Comparison of ENCODE assay signal across 8 mouse cellular contexts in genomic region chr15:77256782-77257181, GRCm38 (mm10). TPM values are rescaled to one million over a fixed set of nuclear protein-coding genes. Genes with fewer than 3 reads are reported as not detected.
DNase-seq lines count a peak whose midpoint lies in the region; ATAC-seq and TF ChIP-seq lines count a peak whose summit lies in the region.
"Had no signal": no experiment of that assay in that cellular context is flagged by ENCODE, and none has a peak within 500 bp of the region (broad histone marks: within the 10 kb centered on the region; RNA-seq: fewer than 3 reads in every experiment).

No protein-coding gene starts in this region.

- H3K36me3 ChIP-seq in heart, embryonic 14.5 days (ENCODE audit: control insufficient read depth, insufficient read depth, low read length) = no peaks in the 10 kb centered on the region
- H3K36me3 ChIP-seq in stomach, embryonic 16.5 days (ENCODE audit: control insufficient read depth, insufficient read depth, low read length) = no peaks in the 10 kb centered on the region
- no peaks in the 10 kb centered on the region for H3K36me3 ChIP-seq in stomach, postnatal 0 days (ENCODE audit: control insufficient read depth, insufficient read depth, low read length)
- H3K36me3 ChIP-seq in limb, embryonic 10.5 days = no peaks in the 10 kb centered on the region

- peak overlapping the region; percentile 43 for H3K4me2 ChIP-seq in heart, embryonic 14.5 days (ENCODE audit: low read length)
- no peak overlapping the region for H3K4me2 ChIP-seq in stomach, embryonic 16.5 days (ENCODE audit: low read depth, low read length)
- no peak overlapping the region for H3K4me2 ChIP-seq in stomach, postnatal 0 days (replicated peaks; ENCODE audit: low read depth)

- peaks cover 13 to 49% of the 10 kb centered on the region in 2 experiments for H3K4me1 ChIP-seq in heart, embryonic 14.5 days (ENCODE audit: control insufficient read depth in 2 of 2, insufficient read depth in 2 of 2, low read length in 2 of 2)
- H3K4me1 ChIP-seq in stomach, embryonic 16.5 days (ENCODE audit: control insufficient read depth, insufficient read depth, low read length) = peaks cover 31% of the 10 kb centered on the region
- H3K4me1 ChIP-seq in stomach, postnatal 0 days (replicated peaks; ENCODE audit: control insufficient read depth, insufficient read depth) = peaks cover 10% of the 10 kb centered on the region; the same call in 1 of the 2 replicates
- peaks cover 82% of the 10 kb centered on the region for H3K4me1 ChIP-seq in limb, embryonic 10.5 days
- H3K4me1 ChIP-seq in cerebellum, adult 2 months (ENCODE audit: control insufficient read depth, insufficient read depth, low read length) = peaks cover 20% of the 10 kb centered on the region

- peak overlapping the region; percentile 54 for H3K9ac ChIP-seq in heart, embryonic 14.5 days (ENCODE audit: low read length)
- no peak overlapping the region; the same call in 1 of the 2 replicates for H3K9ac ChIP-seq in stomach, embryonic 16.5 days (ENCODE audit: low read length)
- H3K9ac ChIP-seq in stomach, postnatal 0 days (ENCODE audit: low read length) = no peak overlapping the region

- TF ChIP-seq CTCF in stomach, postnatal 0 days (IDR thresholded peaks at IDR 0.05; ENCODE audit: low read depth) = no peak
- TF ChIP-seq CTCF in cerebellum, adult 2 months (IDR thresholded peaks at IDR 0.05; ENCODE audit: borderline replicate concordance, insufficient read depth, low read depth, low read length) = no peak

- no peaks in the 10 kb centered on the region for H3K27me3 ChIP-seq in heart, embryonic 14.5 days (ENCODE audit: control insufficient read depth, insufficient read depth, low read length)
- no peaks in the 10 kb centered on the region for H3K27me3 ChIP-seq in stomach, embryonic 16.5 days (ENCODE audit: control insufficient read depth, insufficient read depth, low read length)
- H3K27me3 ChIP-seq in stomach, postnatal 0 days (ENCODE audit: control insufficient read depth, insufficient read depth, low read length) = no peaks in the 10 kb centered on the region
- H3K27me3 ChIP-seq in limb, embryonic 10.5 days (ENCODE audit: low read depth, poor library complexity, severe bottlenecking) = no peaks in the 10 kb centered on the region
- H3K27me3 ChIP-seq in cerebellum, adult 2 months (ENCODE audit: control insufficient read depth, insufficient read depth, low read length) = no peaks in the 10 kb centered on the region

- 74% methylated on average over 4 of the region's 4 CpGs for WGBS in heart, embryonic 14.5 days
- 66% methylated on average over 4 of the region's 4 CpGs for WGBS in stomach, embryonic 16.5 days
- 69% methylated on average over 4 of the region's 4 CpGs for WGBS in stomach, postnatal 0 days
- WGBS in limb, embryonic 10.5 days = 88% methylated on average over 4 of the region's 4 CpGs
- WGBS in cerebellum, adult 2 months = 65% methylated on average over 4 of the region's 4 CpGs

- TF ChIP-seq POLR2A in cerebellum, adult 2 months (IDR thresholded peaks at IDR 0.05; ENCODE audit: borderline replicate concordance, insufficient read depth, low read length) = no peak

- no peak overlapping the region for H3K4me3 ChIP-seq in heart, embryonic 14.5 days (ENCODE audit: control insufficient read depth in 1 of 2, insufficient read depth in 1 of 2, low read depth in 1 of 2, low read length in 2 of 2)
- H3K4me3 ChIP-seq in stomach, embryonic 16.5 days (replicated peaks; ENCODE audit: low read length) = no peak overlapping the region
- no peak overlapping the region for H3K4me3 ChIP-seq in stomach, postnatal 0 days (ENCODE audit: low read depth, low read length)
- H3K4me3 ChIP-seq in limb, embryonic 10.5 days = no peak overlapping the region
- no peak overlapping the region for H3K4me3 ChIP-seq in cerebellum, adult 2 months (replicated peaks; ENCODE audit: insufficient read depth, low read depth, low read length)

- DNase-seq in heart, adult 11 months = no peak
- DNase-seq in stomach, postnatal 0 days (ENCODE audit: low spot score) = no peak
- DNase-seq in limb, embryonic 10.5 days (ENCODE audit: low spot score) = no peak
- no peak for DNase-seq in ovary, adult 18-20 months (ENCODE audit: low spot score)
- DNase-seq in cerebellum, adult 2 months = no peak

- peak overlapping the region; percentile 62 to 74; a peak in 2 of 4 replicates for H3K27ac ChIP-seq in heart, embryonic 14.5 days (replicated peaks in 1 of 2; ENCODE audit: control insufficient read depth in 1 of 2, insufficient read depth in 1 of 2, low read depth in 2 of 2, low read length in 2 of 2)
- H3K27ac ChIP-seq in stomach, embryonic 16.5 days (ENCODE audit: low read length) = peak overlapping the region; percentile 11; the same call in 1 of the 2 replicates
- H3K27ac ChIP-seq in stomach, postnatal 0 days (replicated peaks) = no peak overlapping the region
- peak overlapping the region; percentile 85 for H3K27ac ChIP-seq in limb, embryonic 10.5 days
- H3K27ac ChIP-seq in cerebellum, adult 2 months (ENCODE audit: insufficient read depth, low read length) = no peak overlapping the region

- no peak for ATAC-seq in heart, embryonic 14.5 days (ENCODE audit: insufficient number of reproducible peaks, insufficient read depth, low FRiP score, low read depth)
- ATAC-seq in stomach, embryonic 16.5 days (ENCODE audit: insufficient read depth, low FRiP score) = no peak
- no peak for ATAC-seq in stomach, postnatal 0 days (ENCODE audit: low FRiP score, low TSS enrichment)
- ATAC-seq: hindbrain, embryonic 16.5 days had no signal

- TF ChIP-seq EP300 in stomach, postnatal 0 days (optimal IDR thresholded peaks at IDR 0.05) = no peak

- H3K9me3 ChIP-seq in heart, embryonic 14.5 days (ENCODE audit: control insufficient read depth, low read length) = no peaks in the 10 kb centered on the region
- no peaks in the 10 kb centered on the region for H3K9me3 ChIP-seq in stomach, embryonic 16.5 days (replicated peaks; ENCODE audit: control insufficient read depth, low read length)
- H3K9me3 ChIP-seq in stomach, postnatal 0 days (ENCODE audit: control insufficient read depth, low read length) = no peaks in the 10 kb centered on the region
- H3K9me3 ChIP-seq in limb, embryonic 10.5 days (replicated peaks) = no peaks in the 10 kb centered on the region

RNA-seq across cellular contexts. Expression of gene Rbfox2, which starts 50.0 kb away (rescaled TPM):
- 84.3 and 89.1 TPM in 2 replicates for polyA plus RNA-seq in heart, embryonic 14.5 days (2014; fragmentation: Nextera tagmentation; extraction: Ambion mirVana)
- 55.7 and 63.6 TPM in 2 replicates for polyA plus RNA-seq in stomach, embryonic 16.5 days (2015; fragmentation: Nextera tagmentation; extraction: Ambion mirVana)
- 23.2 and 24.4 TPM in 2 replicates for polyA plus RNA-seq in stomach, postnatal 0 days (2015; fragmentation: Nextera tagmentation; extraction: Ambion mirVana)
- polyA plus RNA-seq in limb, embryonic 10.5 days (2016; fragmentation: Nextera tagmentation; extraction: Ambion mirVana) = 45.8 and 62.6 TPM in 2 replicates
- polyA plus RNA-seq in cerebellum, adult 2 months (2012; rRNA removed) = 177 and 188 TPM in 2 replicates

Comparison
In these comparisons a context has a peak if more than half of its experiments do, and no peak if none do; other contexts are left out.
1. H3K27ac ChIP-seq: peak in heart, embryonic 14.5 days (2 of 2), stomach, embryonic 16.5 days (single experiment) and limb, embryonic 10.5 days (single experiment); none in stomach, postnatal 0 days (single experiment) and cerebellum, adult 2 months (single experiment).